Mouse (Mus musculus) frontal cortex, adult (tissue): ENCODE measurements around the gene Tyrobp.

Experiments
- ATAC-seq: cut with Nextera tagmentation; 2 replicates; pipeline ENCODE4 v1.9.2; 2017; ENCODE audit warnings: mild to moderate bottlenecking, moderate library complexity, mixed read lengths; ENCODE audit not compliant: low TSS enrichment

Tyrobp gene

DNA sequence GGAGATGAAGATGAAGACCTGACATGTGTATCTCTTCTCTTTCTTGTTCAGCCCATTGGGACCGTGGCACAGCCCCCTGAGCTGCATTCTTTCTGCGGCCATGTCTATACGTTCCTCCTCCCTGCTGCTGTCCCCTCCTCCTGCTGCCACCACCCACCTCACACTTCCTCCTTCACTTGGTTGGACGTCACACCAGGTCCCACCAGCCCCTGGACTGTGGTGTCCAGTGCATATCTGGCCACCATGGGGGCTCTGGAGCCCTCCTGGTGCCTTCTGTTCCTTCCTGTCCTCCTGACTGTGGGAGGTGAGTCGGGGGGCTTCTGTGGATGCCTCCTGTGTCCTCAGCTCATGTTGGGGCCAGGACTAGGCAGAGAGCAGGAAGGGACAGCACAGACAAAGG lies at the start of gene Tyrobp:
Gene Tyrobp (plus strand): TSS at position 165 of the 400 bp plus-strand sequence.
- no peak for ATAC-seq

DNA sequence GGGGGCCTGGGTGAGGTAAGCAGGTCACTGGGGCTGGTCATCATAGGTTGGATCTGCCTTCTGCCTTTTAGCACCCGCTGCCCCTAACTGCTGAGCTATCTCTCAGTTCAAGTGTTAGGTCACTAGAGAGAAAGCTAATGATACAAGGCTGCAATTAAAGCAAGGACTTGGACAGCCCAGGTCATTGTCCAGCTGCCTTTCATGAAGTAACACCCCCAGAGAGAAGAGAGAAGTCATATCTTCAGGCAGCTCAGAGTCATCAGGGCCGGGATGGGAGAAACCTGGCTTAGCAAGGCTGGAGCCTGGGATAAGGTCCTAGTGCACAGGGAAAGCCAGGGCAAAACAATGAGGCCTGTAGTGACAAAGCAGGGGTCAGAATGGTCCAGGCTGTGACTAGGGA lies 46.1 kb upstream of the Tyrobp start:
- no peak for ATAC-seq

DNA sequence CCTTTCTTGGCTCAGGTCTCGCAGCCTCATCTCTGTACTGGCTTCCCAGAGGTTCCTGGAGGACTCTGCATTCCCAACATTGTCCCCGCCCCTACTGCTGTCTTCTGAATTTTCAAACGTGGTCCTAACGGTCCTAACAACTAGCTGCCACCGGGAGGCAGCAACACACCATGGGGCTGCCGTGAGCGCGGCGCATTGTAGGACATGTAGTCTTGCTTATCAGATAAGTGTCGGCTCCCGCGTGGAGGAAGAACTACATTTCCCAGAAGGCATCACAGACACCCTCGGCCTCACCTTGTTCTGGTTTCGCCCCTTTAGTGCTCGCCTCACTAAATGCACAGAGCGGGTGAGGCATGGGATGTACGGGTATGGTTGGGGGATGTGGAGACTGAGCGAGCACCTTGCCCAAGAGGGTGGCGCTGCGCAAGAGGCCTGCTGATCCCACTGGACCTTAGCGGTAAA lies 40.0 kb upstream of the Tyrobp start:
- peak; percentile 99 for ATAC-seq

DNA sequence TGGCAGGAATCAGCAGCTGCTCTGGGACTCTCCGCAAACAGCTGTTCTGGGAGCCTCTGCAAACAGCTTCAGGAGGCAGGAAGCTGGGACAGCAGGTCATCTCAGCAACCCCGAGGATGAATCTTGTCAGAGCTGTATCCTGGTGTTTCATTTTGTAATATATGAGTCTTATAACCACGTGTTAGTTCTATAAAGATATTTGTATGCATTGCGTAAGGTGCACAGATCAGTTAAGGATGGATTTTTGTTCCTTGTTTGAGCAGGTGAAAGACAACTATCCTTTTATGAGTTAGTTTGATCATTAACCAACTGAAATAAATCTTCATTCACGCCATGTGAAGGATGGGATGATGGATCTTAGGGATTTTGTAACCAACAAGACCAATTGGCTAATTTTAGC lies 33.5 kb upstream of the Tyrobp start:
- ATAC-seq, result no peak

DNA sequence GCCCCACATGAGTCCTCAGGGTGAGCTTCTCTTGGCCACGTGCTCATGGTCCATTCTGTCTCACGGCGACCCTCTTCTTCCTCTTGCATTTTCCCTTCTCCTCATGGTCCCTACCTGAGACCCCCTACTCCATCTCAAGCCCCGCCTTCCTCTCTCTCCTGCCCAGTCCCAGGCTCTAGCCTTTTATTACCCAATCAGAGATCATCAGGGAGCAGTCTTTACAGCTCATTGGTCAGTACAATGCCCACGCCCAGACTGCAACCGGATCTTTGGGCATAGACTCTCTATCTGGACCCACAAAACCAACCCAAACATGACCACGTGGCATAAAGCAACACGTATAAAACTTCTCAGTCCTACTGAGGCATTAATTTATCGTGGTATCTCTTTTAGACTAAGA lies 29.5 kb upstream of the Tyrobp start:
- ATAC-seq, result no peak

DNA sequence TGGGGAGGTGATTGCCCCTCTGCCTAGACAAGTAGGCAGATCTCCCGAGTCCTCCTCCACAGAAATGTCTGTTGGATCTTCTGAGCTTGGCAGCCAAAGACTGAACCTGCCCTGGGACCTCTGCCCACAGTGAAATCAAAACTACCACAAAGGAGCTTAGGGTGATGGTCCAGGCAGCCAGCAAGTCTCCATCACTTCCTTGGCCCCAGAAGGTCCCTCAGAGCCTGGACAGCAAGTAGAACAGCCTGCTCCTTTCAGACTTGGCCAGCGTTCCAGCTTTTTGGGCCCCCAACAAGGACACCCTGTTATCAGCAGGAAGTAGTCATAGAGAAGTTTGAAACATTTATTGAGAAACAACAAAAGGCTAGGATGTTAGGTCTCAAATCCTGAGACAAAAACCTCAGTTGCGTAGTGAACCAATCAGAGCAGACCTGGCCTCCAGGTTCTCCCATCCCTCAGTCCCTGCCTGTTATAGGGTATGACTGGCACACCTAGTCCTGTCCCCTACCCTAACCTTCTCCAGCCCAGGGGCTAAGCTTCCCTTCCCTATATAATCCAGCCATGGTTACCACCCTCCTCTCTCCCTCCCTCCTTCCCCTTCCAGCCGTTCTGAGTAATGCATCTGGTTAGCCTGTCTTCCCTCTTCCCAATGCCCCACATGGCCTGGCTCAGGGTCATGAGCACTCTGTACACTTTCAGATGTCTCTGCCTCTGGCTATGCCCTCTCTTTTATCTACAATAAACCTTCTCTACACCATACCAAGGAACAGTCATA lies 20.6 kb upstream of the Tyrobp start:
- no peak for ATAC-seq

DNA sequence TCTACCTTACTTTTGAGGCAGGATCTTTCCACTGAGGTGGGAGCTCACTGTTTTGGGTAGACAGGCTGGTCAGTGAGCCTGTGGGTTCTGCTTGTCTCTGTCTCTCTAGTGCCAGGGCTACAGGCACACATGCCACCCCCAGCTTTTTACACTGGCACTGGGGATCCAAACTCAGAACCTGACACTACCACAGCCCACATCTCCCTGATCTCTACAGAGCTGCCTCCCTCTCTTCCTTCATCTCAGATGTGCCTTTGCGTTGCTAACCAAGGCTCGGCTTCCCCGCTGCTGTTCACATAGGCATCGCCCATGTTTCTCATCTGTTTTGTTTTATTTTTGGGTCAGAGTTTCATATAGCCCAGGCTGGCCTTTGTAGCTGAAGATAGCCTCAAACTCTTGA lies 19.9 kb upstream of the Tyrobp start:
- no peak for ATAC-seq

DNA sequence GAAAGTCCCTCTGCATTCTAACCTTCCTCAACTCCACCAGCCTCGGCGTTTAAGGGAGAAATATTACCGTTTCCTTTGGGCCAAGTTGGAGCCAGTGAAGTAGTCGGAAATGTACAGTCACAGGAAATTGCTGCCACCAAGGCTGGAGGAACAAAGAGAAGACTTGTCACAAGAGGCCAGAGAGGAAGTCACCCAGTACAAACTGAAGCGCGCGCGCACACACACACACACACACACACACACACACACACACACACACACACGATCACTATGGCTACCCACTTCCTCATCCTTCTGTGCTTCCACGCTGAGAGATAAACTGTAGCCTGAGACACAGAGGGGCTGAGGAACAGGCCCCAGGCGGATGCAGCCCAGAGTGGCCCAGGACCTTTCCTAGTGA lies 19.2 kb upstream of the Tyrobp start:
- no peak for ATAC-seq

DNA sequence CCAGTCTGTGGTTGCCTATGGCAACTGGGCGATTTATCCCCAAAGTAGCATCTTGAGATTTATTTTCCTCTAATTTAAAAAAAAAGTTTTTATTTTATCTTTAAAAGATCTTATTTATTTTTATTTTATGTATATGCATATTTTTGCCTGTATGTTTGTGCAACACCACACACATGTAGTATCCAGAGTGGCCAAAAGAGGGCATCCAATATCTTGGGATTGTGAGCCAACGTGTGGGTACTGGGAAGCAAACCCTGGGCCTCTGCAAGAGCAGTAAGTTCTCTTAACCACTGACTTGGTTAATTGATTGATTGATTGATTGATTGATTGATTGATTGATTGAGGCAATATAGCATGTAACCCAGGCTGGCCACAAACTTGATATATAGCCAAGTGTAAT lies 18.7 kb upstream of the Tyrobp start:
- no peak for ATAC-seq

DNA sequence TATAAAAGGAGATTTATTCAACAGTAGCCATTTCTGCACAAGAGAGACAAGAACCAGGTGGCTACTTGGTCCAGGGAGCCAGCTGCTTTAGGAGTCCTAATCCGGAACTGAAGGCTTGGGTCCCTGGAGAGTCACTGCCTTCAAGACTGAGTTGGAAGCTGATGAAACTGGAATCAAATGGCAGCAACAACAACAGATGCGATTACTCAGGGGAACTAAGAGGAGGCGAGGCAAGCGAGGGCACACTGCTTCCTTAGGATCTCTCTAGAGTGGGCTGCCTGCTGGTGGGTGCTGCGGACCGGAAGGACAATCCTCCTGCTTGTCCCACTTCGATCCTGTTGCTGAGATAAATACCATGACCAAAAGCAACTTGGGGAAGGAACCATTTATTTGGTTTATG lies 13.9 kb upstream of the Tyrobp start:
- no peak for ATAC-seq

DNA sequence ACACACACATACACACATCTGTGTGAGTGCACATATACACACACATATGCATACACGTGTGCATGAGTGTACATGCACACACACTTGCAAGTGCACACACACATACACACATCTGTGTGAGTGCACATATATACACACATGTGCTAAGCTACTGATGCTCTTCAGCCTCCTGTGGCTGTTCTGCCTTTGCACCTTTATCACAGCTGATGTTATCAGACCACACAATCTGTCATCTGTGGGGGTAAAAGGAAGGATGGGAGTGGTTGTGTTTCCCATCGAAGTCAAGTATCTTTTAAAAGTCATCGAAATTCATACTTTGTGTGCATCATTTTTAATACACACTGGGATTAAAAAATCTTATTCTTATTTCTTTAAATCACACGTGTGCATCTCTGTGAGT lies 11.2 kb upstream of the Tyrobp start:
- no peak for ATAC-seq

DNA sequence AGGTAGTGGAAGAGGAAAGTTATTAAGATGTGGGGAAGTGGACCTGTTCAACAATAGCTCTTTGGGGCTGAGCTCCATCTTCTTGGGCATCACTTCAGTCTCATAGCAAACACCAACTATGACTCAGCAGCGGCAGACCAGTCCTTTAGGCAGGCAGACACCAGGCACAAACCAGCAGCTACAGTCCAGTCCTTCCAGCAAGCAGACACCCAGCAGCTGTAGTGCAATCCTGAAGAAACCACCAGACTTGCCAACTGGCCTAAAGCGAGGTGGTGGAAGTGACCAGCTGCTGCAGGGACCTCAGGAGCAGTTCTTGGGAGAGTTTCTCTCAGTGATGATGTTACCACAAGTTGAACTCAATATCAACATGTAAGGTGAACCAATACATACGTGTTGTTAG lies 4.9 kb upstream of the Tyrobp start:
- ATAC-seq, result no peak

DNA sequence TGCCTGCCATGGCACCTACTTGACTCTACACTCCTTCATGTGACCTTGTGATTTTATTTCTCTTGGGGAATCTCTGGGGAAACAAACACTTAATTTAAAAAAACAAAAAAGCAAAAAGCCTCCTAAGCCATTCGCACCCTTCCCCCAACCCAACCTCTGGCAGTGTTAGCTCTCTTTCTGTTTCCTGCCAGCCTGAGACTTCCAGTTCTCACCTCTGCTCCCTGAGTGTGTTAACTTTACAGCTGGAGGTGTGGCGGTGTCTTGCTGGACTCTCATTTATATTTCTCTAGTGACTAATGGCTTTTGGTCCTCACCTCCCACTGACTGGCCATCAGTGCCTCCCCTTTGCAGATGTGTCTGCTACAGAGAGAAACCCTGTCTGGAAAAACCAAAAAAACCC lies 3.8 kb upstream of the Tyrobp start:
- ATAC-seq, result no peak

DNA sequence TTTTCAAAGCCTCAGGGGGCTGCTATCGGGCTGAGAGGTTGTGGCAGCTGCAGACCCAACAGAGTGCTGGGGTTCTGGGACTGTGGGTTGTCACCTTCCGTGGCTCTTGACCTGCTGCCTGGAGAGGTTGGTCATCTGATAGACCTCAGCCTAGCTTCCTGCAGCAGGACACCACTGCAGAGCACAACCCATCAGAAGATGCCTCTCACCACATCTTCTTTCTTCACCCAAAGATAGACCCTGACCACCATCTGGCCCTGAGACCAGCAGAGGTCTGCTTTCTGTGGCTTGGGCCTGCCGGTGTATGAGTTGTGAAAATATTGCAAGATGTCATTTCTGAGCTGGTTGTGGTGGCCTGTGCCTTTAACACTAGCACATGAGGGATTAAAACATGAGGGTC lies 2.5 kb upstream of the Tyrobp start:
- no peak for ATAC-seq

DNA sequence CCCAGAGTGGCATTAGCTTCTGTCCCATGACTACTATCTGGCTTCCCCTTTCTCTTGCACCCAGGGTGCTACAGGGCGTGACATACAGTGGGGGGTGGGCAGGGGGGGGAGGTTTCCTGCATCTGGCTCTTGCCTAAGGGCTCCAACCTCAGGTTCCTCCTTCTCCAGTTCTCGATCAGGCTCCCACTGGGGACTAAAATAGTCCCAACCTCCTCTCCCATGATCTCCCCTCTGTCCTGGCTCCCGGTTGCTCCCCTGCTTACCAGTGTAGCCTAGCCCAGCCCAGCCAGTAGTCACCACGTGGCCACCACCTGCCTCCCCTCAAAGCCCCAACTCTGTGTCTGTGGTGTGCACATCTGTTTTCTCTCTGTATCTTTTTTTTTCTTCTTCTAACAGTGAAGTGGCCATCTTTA lies 819 bp upstream of the Tyrobp start:
- no peak for ATAC-seq

DNA sequence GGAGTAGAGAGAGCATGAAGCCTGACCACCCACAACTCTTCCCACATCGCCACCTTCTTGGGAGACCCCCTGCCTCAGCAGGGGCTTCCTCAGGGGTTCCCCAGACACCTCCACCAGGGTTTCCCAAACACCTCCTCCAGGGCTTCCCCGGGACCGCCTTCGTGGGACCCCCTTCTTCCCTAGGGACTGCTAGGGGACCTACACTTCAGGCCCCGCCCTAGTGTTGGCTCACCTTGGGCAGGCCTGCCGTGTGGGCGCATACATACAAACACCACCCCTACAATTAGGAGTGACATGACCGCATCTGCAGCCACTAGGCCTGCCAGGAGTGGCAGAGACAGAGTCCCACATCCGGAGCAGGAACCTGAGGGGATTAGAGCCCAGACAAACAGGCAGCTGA lies 4.3 kb downstream of the Tyrobp start:
- ATAC-seq, result no peak

DNA sequence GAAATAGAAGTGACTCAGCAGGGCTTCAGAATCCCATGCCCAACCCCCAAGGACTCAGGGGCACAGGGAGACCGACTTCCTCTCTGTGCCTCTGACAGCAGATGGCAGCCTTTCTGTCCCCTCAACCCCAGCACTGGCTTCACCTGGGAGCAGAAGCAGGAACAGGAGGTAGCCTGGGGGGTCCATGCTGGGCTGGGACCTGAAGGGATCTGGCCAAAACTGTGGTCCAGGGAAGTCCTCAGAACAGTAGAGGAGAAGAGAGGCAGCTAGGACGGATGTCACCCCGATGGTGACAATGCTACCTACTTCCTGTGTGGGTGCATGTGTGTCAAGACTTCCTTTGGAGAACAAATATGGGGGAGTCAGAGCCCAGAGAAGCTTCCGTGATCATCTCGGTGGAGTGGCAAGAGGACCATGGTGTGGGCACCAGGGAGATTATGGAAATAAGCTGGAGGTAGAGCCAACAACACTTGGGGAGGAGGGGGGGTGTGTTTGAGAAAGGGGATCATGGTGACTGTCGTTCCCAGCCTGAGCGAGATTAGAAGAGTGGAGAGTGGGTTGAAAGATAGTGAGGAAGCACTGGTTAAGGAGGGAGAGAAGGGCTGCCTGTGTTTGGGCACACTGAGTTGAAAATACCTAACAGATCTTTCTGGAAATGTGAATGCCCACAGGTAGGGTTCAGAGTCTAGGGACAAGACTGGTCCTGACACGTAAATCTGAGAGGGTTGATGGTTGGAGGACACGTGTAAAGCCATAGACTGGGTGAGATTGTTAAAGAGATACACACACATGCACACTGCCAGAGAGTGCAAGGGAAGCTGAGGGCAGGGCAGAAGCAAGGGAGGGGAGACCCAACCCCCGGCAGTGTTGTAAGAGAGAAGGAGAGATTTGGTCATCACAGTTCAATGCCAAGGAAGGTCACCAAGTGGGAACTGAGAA lies 6.3 kb downstream of the Tyrobp start, which contains the start of gene Hcst:
Gene Hcst (minus strand): TSS at position 294 of the 939 bp plus-strand sequence.
- ATAC-seq, result no peak

DNA sequence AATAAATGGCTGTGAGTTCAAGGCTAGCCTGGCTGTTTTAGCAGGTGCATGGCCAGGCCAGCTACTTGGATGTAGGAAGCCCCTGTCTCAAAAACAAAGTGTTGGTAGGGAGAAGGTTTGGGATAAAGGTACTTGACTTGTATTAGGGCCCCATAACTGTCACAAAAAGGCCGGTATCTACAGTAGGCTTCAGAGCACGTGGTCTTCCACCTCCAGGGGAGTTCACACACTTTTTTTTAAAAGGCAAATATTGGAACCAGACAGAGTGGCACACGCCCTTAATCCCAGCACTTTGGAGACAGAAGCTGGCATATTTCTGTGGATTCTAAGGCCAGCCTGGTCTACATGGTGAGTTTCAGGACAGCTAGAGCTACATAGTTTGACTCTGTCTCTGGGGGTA lies 7.1 kb downstream of the Tyrobp start:
- ATAC-seq, result no peak

DNA sequence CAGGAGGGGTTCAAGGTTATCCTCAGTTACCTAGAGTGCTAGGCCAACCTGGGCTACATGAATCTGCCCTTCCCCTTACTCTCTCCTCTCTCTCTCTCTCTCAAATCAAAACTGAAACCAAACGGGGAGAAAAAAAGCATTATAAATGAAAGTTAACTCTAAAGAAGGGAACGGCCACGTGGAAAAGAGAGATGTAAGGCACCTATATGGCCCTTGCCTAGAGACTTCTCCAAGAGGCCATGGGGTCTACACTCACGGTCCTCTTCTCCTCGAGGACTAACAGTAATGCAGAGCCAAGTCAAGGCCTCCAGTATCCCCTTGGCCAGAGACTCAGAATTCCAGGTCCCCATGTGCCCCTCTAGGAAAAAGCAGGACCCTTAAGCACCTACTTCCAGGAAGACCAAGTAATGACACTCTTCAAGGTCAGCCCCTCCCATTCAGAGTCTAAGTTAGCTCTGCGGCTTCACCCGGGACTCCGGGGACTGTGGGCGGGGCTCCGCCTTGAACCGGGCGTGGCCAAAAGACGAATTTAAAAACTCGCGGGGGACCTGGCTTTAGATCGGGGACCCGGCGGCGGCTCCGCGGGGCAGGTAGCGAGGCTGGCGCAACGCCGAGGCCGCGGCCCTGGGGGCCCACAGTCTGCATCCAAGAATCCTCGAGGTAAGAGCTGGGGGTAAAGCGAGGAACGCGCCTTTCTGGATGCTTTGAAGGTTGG lies 7.8 kb downstream of the Tyrobp start, which contains the start of gene Nfkbid:
Gene Nfkbid (plus strand): TSS at position 558 of the 715 bp plus-strand sequence.
- no peak for ATAC-seq

DNA sequence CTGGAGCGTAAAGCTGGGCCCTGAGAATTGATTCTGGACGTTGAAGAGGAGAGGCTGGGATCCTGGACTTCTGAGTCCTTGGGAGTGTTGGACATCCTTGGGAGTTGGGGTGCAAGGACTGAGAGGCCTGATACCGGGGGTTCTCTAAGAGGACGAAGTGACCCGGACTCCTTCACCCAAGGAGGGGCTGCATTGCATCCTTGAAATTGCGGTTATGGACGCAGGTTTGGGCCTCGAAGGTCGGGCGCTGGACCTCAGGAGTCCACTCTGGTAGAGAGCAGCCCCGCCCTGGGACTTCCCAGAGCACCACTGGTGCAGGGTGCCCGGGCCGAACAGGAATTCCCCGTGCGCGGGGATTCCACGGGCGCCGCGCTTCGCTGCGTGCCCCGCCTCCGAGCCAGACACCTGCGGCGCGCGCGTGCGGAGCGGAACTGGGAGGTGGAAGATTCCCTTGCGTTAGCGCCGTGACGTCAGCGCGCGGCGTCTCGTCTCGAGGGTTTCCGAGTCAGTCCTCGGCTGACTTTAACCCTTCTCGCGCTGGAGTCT lies 8.4 kb downstream of the Tyrobp start:
- peak; percentile 75 for ATAC-seq

DNA sequence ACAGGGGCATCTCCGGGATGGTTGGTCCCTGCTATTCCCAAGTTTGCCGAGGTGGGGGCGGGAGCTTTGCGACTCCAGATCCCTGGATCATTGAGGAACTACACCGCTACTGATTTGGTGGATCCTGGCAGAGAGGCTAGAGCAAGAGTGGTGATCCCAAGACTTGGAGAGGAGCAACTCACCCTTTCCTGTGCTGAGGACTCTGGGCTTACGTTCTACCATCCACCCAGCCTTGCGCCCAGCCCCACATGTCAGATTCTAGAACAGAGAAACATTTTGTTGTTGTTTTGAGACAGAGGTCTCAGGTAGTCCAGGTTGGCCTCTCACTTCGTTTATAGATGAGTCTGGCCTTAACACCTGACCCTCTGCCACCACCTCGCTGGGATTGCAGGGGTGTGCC lies 9.0 kb downstream of the Tyrobp start:
- ATAC-seq, result peak; percentile 51
